Mouse (Mus musculus): ENCODE measurements around the gene Gmcl1. TPM values are rescaled to one million over a fixed set of nuclear protein-coding genes. Genes with fewer than 3 reads are reported as not detected.

Gene Gmcl1
- 10 to 100 TPM; 12.2 to 15.9 TPM for total RNA-seq (2021)
- long read RNA-seq, experiment 1, transcript Gmcl1-201 (14 exons, 2,949 nt): major isoform, 43 of 51 reads
- long read RNA-seq, experiment 1, partial matches to known transcripts: 3 of 51 reads
- long read RNA-seq, experiment 1, other reads (novel, unspliced or antisense): 5 of 51 reads
- long read RNA-seq, experiment 2, transcript Gmcl1-201 (14 exons, 2,949 nt): major isoform, 28 of 33 reads
- long read RNA-seq, experiment 2, partial matches to known transcripts: 1 of 33 reads
- long read RNA-seq, experiment 2, other reads (novel, unspliced or antisense): 3 of 33 reads

DNA sequence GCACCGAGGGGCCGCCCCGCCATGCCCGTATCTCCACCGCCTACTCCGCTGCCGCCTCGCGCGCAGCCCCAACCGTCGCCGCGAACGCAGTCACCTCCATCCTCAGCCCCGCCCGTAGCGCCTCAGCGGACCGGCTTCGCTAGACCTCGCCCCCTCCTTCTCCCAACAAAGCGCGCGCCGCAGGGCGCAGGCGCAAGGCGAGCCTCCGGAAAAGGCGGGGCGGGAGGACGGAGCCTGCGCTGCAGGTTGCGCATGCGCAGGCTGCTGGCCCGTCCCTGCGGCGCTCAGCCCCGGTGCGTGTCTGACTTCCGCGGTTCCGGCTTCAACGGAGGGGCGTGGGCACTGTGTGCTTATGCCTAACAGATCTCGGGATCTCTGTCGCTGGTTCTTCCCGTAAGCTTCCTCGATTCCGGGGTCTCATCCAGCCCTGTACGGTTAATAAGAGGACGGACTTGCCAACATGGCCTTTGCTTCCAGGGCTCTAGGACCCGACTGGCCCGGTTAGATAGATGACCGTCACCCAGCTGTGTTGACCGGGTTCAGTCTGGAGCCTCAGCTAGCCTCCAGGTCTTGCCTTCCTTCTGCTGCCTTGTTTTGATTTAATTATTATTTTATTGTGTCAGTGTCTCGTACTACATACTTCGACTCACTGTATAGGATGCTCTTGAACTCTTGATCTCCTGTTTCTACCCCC is at the start of gene Gmcl1:
Gene Gmcl1 (minus strand): TSS at position 201 of the 694 bp plus-strand sequence.
- peak; percentile 95 for DNase-seq

DNA sequence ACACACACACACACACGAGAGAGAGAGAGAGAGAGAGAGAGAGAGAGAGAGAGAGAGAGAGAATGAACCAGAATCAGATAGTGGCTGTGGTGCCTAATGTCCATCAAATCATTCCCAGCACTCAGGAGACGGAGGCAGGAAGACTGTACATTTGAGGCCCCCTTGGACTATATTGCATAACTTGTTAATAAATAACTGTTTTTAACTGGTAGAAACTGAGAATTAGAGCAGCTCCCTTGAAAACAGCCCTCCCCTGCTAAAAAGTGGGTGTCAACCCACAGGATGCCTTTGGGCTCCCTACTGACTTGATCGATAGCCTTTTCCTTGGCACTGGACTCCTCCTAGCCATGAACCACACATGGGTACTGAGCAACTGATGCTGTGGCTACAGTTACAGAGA is 49.2 kb upstream of the Gmcl1 start:
- no peak for DNase-seq

- DNase-seq: no peak
These were observed 48.3 kb upstream of the Gmcl1 start for GRCm38 (mm10) chr6:86781361-86781957.

- no peak for DNase-seq
These were observed 45.9 kb upstream of the Gmcl1 start for GRCm38 (mm10) chr6:86778910-86779594.

DNA sequence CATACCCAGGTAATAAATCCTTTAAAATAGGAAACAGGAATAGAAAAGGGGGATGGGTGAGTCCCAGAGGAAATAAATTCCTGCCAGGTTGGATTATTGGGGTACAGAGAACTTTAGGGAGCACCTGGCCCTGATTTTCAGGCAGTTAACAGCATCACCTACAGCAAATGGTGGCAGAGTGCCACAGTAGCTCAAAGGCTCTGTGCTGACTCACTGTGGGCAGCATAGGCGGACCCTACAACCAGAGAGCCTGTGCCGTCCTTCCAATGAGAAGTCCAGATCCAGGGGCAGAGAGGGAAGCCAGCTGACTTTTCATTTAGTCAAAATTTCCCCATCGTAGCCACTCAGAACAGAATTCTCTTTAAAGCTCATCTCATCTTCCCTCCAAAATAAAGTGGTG is 44.0 kb upstream of the Gmcl1 start:
- no peak for DNase-seq

DNA sequence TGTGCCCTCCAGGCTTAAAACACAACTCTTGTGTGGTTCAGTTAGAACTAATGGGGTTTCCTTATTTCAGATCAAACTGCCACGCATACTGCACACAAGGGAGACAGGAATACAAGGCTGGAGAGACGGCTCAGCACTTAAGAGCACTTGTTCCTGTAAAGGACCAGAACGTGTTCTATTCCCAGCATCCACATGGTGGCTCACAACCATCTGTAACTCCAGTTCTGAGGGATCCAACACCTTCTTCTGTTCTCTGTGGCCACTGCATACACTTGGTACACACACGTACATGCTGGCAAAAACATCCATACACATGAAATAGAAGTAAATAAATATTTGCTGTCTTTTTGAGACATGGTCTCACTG is 43.5 kb upstream of the Gmcl1 start:
- no peak for DNase-seq

DNA sequence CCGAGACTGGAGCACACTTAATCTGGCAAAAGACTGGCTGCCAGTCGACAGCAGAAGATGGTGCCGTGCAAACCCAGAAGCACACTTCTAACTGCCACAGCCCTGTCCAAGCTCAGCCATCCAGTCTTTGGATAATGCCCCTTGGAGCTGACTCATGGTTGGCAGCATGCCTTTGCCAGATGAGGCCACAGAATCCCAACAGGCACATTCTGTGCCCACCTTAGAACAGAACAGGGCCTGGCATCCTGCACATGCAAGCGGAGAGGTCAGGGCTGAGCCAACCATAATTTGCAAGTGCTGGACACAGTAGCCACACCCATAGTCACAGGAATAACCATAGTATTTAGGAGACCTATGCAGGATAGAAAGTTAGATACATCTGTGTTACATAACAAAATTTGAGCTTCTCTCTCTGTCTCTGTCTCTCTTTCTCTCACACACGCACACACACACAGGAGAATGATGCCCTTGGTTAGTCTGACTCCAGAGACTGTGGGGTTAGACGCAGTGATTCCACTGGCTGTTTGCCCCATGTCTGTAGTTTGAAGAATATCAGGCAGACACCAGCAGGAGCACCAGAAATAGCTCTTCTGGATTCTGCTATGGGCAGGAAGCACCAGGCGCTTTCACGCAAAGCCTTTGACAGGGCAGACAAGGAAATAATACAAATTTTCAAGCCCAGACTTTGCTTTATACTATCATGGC is 43.0 kb upstream of the Gmcl1 start:
- DNase-seq: peak; percentile 73

DNA sequence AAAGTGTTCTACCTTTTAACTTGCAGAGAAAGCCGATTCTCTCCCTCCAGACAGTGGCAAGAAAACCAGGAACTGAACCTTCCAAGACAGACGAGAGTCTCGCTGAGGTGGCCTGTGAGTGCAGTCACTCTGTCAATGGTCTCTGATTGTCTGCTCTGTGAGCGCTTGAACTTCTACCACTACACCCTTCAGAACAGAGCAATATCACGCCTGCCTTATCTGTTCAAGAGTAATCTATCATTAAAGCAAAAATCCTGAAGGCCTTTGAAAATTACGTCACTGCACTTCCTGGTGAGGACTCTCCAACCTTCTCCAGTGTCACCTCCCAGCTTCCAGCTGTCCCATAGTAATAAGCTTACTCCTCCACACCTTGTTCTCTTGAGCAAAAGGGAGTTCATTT is 41.8 kb upstream of the Gmcl1 start:
- no peak for DNase-seq

DNA sequence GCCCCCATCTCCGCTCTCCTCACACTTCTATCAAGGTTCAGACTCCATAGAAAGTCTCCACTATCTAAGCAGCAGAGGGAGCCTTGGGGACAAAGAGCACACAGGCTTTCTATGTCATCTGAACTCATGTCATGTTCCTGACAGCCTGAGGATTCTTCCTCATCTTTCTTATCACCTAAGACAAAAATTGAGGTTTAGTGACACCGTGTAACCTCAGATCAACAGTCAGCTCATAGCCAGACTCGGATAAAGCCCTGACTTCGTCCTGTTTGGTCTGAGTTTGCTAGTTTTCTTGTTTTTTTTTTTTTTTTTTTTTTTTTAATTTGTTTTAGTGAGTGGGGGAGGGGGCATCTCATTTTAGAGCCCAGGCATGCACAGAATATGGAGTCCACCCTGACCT is 40.6 kb upstream of the Gmcl1 start:
- no peak for DNase-seq

DNA sequence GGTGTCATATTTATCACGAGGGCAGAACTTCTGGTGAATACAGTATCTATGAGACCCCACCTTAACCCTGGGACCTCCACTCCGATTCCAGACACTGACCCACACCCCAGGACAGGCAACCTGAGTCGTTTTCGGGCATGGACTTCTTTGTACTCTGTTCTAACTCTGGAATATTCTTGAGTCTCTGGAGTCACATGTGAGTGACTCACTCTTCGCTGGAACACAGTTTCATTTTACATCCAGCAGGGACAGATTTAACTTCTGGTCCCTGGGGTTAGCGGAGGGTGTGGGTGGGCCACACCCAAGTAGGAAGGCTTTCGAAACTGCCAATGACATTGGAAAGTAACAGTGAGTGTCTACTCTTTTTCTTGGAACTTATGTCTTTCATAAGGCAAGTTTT is 39.4 kb upstream of the Gmcl1 start:
- DNase-seq: peak; percentile 19

GRCm38 (mm10) chr6:86768938-86769337 is 35.8 kb upstream of the Gmcl1 start:
- DNase-seq: no peak

- no peak for DNase-seq
These were observed 35.1 kb upstream of the Gmcl1 start for GRCm38 (mm10) chr6:86768186-86768776.

GRCm38 (mm10) chr6:86767465-86767864 is 34.3 kb upstream of the Gmcl1 start:
- DNase-seq: no peak

GRCm38 (mm10) chr6:86765637-86766059 is 32.5 kb upstream of the Gmcl1 start:
- no peak for DNase-seq

DNA sequence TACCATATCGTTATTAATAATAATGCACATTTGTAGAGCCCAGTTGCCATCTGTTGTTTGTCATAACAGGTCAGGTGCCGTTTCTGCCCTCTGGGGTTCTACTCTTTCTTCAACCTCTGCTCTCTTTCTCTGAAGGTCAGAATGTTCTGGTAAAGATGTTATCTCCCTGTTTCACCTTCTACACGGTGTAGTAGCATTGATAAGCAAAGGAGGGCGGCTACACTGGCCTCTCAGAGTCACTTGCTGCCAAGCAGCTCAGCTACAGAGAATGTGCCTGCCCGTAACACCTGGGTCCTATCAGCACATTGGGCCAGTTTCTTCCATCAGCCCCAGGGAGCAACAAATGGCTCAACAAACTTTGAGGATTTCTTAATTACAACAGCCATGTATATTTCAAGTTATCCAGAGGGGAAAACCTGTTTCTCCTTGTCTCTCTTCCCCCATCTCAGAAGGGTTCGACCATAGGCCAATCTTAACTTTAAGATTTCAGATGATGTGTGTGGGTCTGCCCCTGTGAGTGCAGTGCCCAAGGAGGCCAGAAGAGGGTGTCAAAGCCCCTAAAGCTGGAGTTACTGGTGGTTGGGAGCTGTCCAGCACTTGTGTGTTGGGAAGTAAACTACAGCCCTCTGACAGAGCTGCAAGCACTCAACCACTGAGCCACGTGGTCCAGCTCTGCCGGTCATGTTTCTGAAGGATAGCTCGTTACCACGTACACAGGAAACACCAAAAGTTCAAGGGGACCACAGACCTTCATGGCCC is 21.1 kb upstream of the Gmcl1 start:
- DNase-seq: no peak

- DNase-seq: no peak
These were observed 19.8 kb upstream of the Gmcl1 start for GRCm38 (mm10) chr6:86752843-86753485.

GRCm38 (mm10) chr6:86750961-86751360 is 17.8 kb upstream of the Gmcl1 start:
- DNase-seq: no peak

GRCm38 (mm10) chr6:86749817-86750216 is 16.6 kb upstream of the Gmcl1 start:
- no peak for DNase-seq

GRCm38 (mm10) chr6:86747171-86747570 is 14.0 kb upstream of the Gmcl1 start:
- DNase-seq: peak; percentile 67

DNA sequence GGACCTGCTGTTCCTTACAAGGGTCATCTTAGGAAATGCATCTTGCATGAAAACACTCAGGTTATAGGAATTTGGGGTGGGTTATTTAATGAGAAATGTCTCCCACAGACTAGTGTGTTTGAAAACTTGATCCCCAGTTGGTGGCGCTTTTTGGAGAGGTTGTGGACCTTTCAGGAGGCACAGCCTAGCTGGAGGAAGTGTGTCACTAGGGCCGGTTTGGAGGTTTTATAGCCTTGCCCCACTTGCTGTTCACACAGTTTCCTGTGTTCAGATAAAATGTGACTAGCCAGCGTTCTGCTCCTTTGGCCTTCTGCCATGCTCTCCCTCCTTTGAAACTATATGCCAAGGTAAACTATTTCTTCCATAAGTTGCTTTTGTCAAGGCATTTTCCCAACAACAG is 7.5 kb upstream of the Gmcl1 start:
- DNase-seq: no peak

- peak; percentile 16 for DNase-seq
These were observed 3.6 kb upstream of the Gmcl1 start for GRCm38 (mm10) chr6:86736830-86737229.

Data from adrenal gland, postnatal 10 days (tissue).